Mouse (Mus musculus) hindbrain, embryonic 12.5 days (tissue): ENCODE data around the gene Dok4. TPM values are rescaled to one million over a fixed set of nuclear protein-coding genes. Genes with fewer than 3 reads are reported as not detected.

Experiments
- ATAC-seq: fragments of 200-750 bp; cut with Nextera tagmentation; 2 replicates; pipeline ENCODE4 v1.8.0; 2017; ENCODE audit warnings: moderate TSS enrichment; ENCODE audit not compliant: low FRiP score
- H3K27ac ChIP-seq: fragments of 300-500 bp; sonication (generic); 2 replicates; pipeline ENCODE4 v1.5.1; 2016; ENCODE audit warnings: mild to moderate bottlenecking
- H3K27me3 ChIP-seq: fragments of 300-500 bp; sonication (generic); 2 replicates; pipeline ENCODE4 v1.6.1; 2016; ENCODE audit warnings: mild to moderate bottlenecking
- H3K36me3 ChIP-seq: fragments of 300-500 bp; sonication (generic); 2 replicates; pipeline ENCODE4 v1.6.1; 2016; ENCODE audit warnings: mild to moderate bottlenecking
- H3K4me1 ChIP-seq: fragments of 300-500 bp; sonication (generic); 2 replicates; pipeline ENCODE4 v1.6.1; 2016
- H3K4me2 ChIP-seq: fragments of 300-500 bp; sonication (generic); replicated peaks from 2 replicates; pipeline ENCODE4 v1.6.1; 2016; ENCODE audit warnings: mild to moderate bottlenecking
- H3K4me3 ChIP-seq: fragments of 300-500 bp; sonication (generic); 2 replicates; pipeline ENCODE4 v1.5.1; 2016; ENCODE audit warnings: mild to moderate bottlenecking
- H3K9ac ChIP-seq: fragments of 300-500 bp; sonication (generic); 2 replicates; pipeline ENCODE4 v1.6.1; 2016; ENCODE audit warnings: mild to moderate bottlenecking, moderate library complexity
- H3K9me3 ChIP-seq: fragments of 300-500 bp; sonication (generic); replicated peaks from 2 replicates; pipeline ENCODE4 v1.6.1; 2016; ENCODE audit warnings: mild to moderate bottlenecking
- WGBS: fragments of 180-500 bp; shearing (Covaris S2); methylation state at CpG from one replicate; pipeline ENCODE4 v1.1.7; 2016; 5-methylcytosine and 5-hydroxymethylcytosine counted together
- polyA plus RNA-seq: library from polyadenylated mRNA; unstranded; fragments of >200 nt; fragmentation: Nextera tagmentation; extraction: Ambion mirVana; gene quantifications from 2 replicates; pipeline ENCODE4 v1.2.1, GENCODE M21; 2016

Gene Dok4
- polyA plus RNA-seq, 1 experiment from 2014 or later = 29.9 TPM

DNA sequence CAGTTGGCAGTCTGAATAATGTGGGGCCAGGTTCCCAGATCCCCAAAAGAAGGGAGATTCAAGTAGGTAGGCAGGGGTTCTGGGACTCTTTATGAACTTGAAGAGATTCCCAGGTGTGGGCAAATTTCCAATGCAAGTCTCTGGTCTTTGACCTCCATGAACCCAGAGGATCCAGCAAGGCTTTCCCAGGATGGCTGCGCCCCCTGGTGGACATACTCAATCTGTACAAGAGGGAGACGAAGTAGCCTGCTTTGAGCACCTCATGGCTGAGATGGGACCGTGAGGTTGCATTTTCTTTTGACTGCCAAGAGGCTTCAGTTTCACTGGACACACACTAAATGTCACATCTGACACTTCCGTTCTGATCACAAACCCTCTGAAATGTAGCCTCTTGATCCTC, 32.7 kb upstream of the Dok4 start:
- 7% methylated on average over 4 of the region's 4 CpGs for WGBS
- no peak overlapping the region for H3K4me2 ChIP-seq
- ATAC-seq = no peak

DNA sequence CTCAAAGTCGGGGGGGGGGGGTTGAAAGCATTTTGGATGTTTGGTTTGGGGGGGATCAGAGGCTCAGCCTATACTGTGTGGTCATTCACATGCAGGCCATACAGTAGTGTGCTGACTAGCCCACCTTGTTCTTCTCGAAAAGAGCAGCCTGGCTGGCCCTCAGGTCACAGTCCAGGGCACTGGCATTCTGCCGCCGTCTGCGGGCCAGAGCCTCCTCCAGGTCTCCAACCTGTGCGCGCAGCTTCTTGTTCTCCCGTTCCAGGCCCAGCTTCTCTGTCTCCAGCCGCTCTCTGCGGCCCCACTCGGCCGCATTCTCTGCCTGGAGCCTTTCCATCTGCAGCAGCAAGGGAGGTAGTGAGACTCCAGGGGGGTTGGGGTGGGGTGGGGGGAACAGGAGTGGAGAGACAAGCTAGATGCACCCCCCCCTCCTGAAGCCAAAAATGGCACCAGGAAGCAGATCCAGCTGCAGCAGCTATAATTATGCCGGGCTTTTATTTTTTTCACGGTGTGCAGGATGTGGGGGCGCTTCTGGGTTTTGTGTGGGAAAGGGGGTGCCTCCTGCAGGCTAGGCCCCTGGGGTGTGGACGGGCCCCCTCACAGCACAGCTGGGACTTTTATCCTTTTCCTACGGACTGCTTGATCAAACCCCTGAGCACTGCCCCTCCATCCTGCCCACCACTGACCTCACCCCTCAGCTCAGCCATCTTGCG, 31.6 kb upstream of the Dok4 start:
- WGBS = 90% methylated on average over 18 of the region's 18 CpGs
- Histone ChIP-seq H3K4me2 (no peak overlapping the region), H3K9me3 (no peaks in the 10 kb centered on the region), H3K9ac (no peak overlapping the region), H3K4me3 (no peak overlapping the region), H3K4me1 (peaks cover 6% of the 10 kb centered on the region), H3K36me3 (0 out of 2 replicates have a peak, but pooled peaks cover 7% of the 10 kb centered on the region), H3K27ac (no peak overlapping the region), H3K27me3 (peaks cover 17% of the 10 kb centered on the region)
- no peak for ATAC-seq

More for the DNA sequence above, 32.7 kb upstream of the Dok4 start:
- H3K27ac ChIP-seq = no peak overlapping the region
- H3K36me3 ChIP-seq = 0 out of 2 replicates have a peak, but pooled peaks cover 7% of the 10 kb centered on the region
- peaks cover 13% of the 10 kb centered on the region for H3K4me1 ChIP-seq
- H3K27me3 ChIP-seq = peaks cover 28% of the 10 kb centered on the region
- H3K9ac ChIP-seq = no peak overlapping the region
- no peaks in the 10 kb centered on the region for H3K9me3 ChIP-seq
- no peak overlapping the region for H3K4me3 ChIP-seq

DNA sequence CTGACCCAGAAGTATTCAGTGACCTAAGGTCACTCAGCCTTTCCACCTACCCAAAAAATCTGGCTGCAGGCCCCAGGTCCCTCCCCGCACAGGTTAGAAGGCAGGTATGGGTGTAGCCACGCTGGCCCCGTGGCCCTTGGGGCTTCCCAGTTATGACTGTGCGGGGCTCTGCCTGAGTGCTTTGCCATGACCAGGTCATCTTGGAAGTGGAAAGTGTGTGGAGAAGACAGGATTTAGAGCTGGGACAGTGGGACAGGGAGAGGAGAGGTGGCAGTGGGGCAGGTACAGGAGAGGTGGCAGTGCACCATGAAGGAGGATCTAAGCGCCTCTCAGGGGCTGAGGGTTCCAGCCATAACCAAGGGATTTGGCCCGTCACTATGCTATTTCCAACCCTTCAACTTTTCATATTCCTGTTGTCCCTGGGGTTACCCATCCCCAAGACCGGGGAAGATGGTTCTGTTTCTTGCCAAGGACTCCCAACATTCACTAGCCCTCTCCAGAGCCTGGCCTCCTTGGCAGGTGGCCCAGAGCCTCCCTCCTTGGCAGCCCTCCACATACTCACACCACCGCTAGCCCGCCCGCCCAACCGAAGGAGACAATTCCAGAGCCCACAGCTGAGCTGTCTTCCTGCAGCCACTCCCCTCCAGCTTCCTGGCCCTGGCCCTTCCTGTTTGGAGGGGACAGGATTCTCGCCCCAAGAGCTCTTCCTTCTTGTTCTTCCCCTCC, 28.5 kb upstream of the Dok4 start:
- 84% methylated on average over 12 of the region's 12 CpGs for WGBS
- H3K4me3 ChIP-seq = no peak overlapping the region
- H3K4me1 ChIP-seq = peaks cover 11% of the 10 kb centered on the region
- no peaks in the 10 kb centered on the region for H3K27me3 ChIP-seq
- H3K9ac ChIP-seq = no peak overlapping the region
- no peak overlapping the region for H3K27ac ChIP-seq
- 0 out of 2 replicates have a peak, but pooled peaks cover 7% of the 10 kb centered on the region for H3K36me3 ChIP-seq
- H3K4me2 ChIP-seq = no peak overlapping the region
- no peaks in the 10 kb centered on the region for H3K9me3 ChIP-seq
- ATAC-seq = no peak

DNA sequence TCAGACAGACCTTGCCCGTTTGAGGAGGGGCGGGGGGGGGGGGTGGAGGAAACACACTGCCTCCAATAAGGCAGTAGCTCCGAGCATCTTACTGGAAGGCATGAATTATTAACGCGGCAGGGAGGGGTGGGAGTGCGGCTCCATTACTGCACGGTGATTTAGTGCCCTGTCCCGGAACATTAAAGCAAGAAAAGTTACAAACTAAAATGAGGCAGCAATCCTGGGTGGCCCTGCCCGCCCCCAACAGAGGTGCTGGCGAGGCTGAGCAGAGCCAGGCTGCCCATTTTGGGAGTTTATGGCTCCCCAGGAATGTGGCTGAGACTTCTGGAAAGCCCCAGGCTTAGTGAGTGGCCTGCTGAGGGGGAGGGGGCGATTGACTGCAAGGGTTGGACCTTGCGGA, 27.6 kb upstream of the Dok4 start:
- H3K9me3 ChIP-seq = no peaks in the 10 kb centered on the region
- H3K4me3 ChIP-seq = no peak overlapping the region
- no peak overlapping the region for H3K27ac ChIP-seq
- WGBS = 61% methylated on average over 12 of the region's 12 CpGs
- no peak overlapping the region for H3K9ac ChIP-seq
- peaks cover 15% of the 10 kb centered on the region for H3K4me1 ChIP-seq
- no peaks in the 10 kb centered on the region for H3K27me3 ChIP-seq
- H3K36me3 ChIP-seq = 0 out of 2 replicates have a peak, but pooled peaks cover 7% of the 10 kb centered on the region
- ATAC-seq = peak; percentile 17; the same call in 1 of the 2 replicates
- H3K4me2 ChIP-seq = no peak overlapping the region

DNA sequence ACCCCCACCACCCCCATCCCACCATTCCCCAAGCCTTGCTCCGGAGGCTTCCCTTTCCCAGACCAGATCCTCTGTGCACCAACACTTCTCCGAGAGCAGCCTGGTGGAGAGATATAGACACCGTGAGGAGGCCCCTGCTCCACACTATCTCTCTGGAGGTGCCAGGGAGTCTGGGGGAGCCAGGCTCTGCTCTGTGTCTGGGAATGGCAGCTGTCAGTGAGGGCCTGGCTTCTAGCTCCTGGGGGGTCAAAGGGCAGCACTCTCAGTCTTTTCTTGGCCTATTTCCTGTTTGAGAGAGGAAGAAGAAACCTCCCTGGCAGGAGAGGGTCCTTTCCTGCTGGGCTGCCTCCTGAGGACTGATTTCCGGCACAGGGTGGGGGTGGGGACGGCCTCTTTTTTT, 24.9 kb upstream of the Dok4 start:
- Histone ChIP-seq H3K36me3 (0 out of 2 replicates have a peak, but pooled peaks cover 2% of the 10 kb centered on the region), H3K4me3 (no peak overlapping the region), H3K27ac (no peak overlapping the region), H3K27me3 (no peaks in the 10 kb centered on the region), H3K9me3 (no peaks in the 10 kb centered on the region), H3K4me1 (peaks cover 15% of the 10 kb centered on the region), H3K4me2 (no peak overlapping the region; the same call in 1 of the 2 replicates), H3K9ac (0 out of 2 replicates have a peak overlapping the region, but pooled peaks have one; percentile 20)
- 27% methylated on average over 5 of the region's 5 CpGs for WGBS
- ATAC-seq = no peak

DNA sequence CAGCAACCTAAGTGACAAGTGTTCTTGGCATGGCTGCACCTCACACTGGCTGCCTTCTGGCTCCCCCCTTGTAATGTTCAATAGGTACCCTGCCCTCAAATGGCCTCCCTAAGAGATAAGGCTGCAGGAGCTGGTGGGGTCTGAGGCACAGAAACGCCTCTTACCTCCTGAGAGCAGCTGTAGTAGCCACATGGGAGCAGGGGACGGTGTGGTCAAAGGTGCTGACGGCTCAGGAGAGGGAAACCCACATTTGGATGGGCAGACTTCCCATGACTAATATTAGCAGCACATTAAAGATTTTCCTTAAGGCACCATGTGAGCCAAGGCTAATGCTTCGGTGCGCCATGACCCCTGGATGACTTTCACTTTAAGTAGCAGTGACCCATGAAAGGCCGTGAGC, 24.5 kb upstream of the Dok4 start:
- H3K27ac ChIP-seq = no peak overlapping the region
- no peaks in the 10 kb centered on the region for H3K27me3 ChIP-seq
- no peak for ATAC-seq
- no peak overlapping the region; the same call in 1 of the 2 replicates for H3K4me2 ChIP-seq
- no peaks in the 10 kb centered on the region for H3K36me3 ChIP-seq
- H3K4me3 ChIP-seq = no peak overlapping the region
- H3K4me1 ChIP-seq = peaks cover 15% of the 10 kb centered on the region
- H3K9ac ChIP-seq = 0 out of 2 replicates have a peak overlapping the region, but pooled peaks have one; percentile 20
- no peaks in the 10 kb centered on the region for H3K9me3 ChIP-seq
- WGBS = 15% methylated on average over 6 of the region's 6 CpGs

DNA sequence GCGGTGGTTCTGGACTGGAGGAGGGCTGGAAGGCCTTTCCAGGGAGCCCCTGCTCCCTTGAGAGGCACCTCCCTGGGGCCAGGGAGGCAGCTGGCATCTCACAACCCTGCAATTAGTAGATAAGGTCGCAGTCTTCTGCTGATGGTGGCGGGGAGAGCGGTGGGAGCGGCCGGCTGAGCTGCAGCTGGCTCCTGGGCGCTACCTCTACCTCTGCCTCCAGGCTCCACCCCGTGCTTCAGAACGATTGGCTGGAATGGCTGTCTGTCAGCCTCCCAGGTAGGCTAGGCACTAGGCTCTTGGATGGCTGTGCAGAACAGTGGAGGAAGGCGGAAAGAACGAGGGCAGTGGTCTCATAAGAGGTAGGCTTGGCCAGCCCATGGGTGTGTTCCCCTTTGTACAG, 23.1 kb upstream of the Dok4 start:
- H3K9ac ChIP-seq = no peak overlapping the region

DNA sequence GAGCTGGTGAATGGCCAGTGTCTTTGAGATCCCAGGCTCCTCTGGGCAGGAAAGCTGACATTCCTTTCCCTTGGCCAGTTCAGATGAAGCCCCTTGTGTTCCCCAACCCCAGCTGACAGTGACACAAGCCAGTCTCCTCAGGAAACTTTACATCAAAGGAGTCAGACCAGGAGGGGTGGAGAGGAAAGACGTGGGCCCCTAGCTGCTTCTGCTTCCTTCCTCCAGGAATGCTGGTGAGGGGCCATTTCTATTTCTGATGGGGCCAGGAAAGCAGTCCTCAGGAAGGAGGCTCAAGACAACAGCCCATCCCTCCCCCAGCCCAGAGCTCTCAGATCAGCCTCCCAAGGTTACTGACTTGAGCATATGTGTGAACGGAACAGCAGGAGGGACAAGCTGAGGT, 16.8 kb upstream of the Dok4 start:
- H3K4me2 ChIP-seq = no peak overlapping the region
- no peaks in the 10 kb centered on the region for H3K4me1 ChIP-seq
- H3K36me3 ChIP-seq = no peaks in the 10 kb centered on the region
- H3K9me3 ChIP-seq = no peaks in the 10 kb centered on the region
- ATAC-seq = no peak
- WGBS = 37% methylated on average over 2 of the region's 2 CpGs
- no peak overlapping the region for H3K9ac ChIP-seq
- H3K4me3 ChIP-seq = no peak overlapping the region
- H3K27ac ChIP-seq = no peak overlapping the region
- no peaks in the 10 kb centered on the region for H3K27me3 ChIP-seq

More for the DNA sequence above, 23.1 kb upstream of the Dok4 start:
- no peak for ATAC-seq
- no peaks in the 10 kb centered on the region for H3K27me3 ChIP-seq
- no peak overlapping the region for H3K27ac ChIP-seq
- 7% methylated on average over 11 of the region's 11 CpGs for WGBS
- peaks cover 15% of the 10 kb centered on the region for H3K4me1 ChIP-seq
- H3K4me2 ChIP-seq = peak overlapping the region; percentile 13
- no peaks in the 10 kb centered on the region for H3K9me3 ChIP-seq
- H3K4me3 ChIP-seq = no peak overlapping the region
- H3K36me3 ChIP-seq = no peaks in the 10 kb centered on the region

DNA sequence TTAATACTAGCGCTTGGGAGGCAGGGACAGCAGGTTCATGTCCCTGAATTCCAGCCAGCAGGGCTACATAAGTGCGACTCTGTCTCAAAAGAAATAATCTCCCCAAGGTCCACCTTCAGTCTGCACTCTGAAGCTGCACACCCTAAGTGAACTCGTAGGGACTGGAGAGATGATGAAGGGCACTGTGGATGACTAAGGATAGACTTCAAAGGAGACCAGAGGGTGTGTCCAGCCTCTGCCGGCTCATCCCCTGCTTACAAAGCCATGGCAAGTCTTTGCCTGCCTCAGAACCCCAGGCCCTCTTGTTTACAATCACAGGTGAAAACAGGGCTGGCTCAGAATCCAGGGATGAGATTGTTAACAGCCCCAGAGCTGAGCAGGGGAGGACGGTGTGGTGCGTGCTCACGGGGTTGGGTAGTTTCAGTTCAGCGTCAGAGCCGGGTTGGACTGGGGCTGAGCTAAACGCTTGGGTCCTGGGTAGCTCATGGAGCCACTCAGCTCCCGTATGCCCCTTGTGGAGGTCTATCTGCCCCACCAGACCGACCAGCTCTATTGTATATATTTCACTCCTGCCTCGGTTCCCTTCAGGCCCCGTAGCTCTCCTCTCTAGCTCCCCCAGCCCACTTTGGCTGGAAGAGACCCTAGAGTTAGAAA, 12.4 kb upstream of the Dok4 start:
- Histone ChIP-seq H3K4me1 (no peaks in the 10 kb centered on the region), H3K27me3 (no peaks in the 10 kb centered on the region), H3K27ac (no peak overlapping the region), H3K4me2 (no peak overlapping the region), H3K9me3 (no peaks in the 10 kb centered on the region), H3K36me3 (no peaks in the 10 kb centered on the region), H3K4me3 (no peak overlapping the region), H3K9ac (no peak overlapping the region)
- no peak for ATAC-seq
- WGBS = 37% methylated on average over 14 of the region's 14 CpGs

DNA sequence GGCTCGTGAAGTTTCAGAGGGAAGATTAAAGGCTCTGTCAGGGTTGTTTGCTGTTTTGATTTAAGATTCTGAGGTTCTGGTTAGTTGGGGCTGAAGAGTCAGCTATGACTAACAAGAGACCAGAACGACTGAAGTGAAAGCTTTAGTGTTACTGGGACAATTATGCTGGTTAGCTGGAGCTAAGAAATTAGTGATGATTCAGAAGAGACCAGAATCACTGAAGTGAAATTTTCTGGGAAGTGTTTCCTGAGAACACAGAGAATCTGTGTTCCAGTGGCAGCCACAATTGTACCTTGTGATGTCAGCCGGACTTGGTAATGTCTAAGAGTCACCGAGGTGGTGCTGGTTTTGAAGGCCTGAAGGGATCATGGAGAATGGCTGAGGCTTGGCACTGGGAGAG, 4.6 kb upstream of the Dok4 start:
- H3K27ac ChIP-seq = no peak overlapping the region
- H3K9ac ChIP-seq = no peak overlapping the region
- H3K27me3 ChIP-seq = no peaks in the 10 kb centered on the region; the same call in 1 of the 2 replicates
- 79% methylated on average over 4 of the region's 4 CpGs for WGBS
- ATAC-seq = no peak
- no peaks in the 10 kb centered on the region for H3K9me3 ChIP-seq
- peaks cover 7% of the 10 kb centered on the region for H3K4me1 ChIP-seq
- H3K4me3 ChIP-seq = no peak overlapping the region
- no peaks in the 10 kb centered on the region for H3K36me3 ChIP-seq
- no peak overlapping the region for H3K4me2 ChIP-seq

DNA sequence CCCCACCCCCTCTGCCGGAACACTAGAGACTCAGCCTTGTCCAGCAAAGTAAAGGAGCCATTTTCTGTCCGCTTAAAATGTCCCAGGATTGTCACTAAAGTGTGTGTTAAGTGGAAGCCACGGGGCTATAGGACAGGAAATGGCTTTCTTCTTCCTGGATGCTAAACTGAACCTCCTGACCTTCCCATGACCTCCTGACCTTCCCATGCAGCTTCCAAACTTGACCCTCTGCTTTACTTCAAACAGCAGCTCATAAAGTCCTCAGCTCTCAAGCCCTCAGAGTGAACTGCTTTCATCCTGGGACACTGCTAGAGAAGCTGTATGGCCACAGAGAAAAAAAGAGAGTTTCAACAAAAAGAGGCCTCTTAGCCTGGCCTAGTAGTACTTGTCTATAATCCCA, 690 bp upstream of the Dok4 start:
- Histone ChIP-seq H3K27me3 (peaks cover 16% of the 10 kb centered on the region), H3K9ac (no peak overlapping the region), H3K4me2 (0 out of 2 replicates have a peak overlapping the region, but pooled peaks have one; percentile 98), H3K27ac (no peak overlapping the region), H3K4me3 (no peak overlapping the region), H3K9me3 (no peaks in the 10 kb centered on the region), H3K4me1 (peaks cover 29% of the 10 kb centered on the region), H3K36me3 (no peaks in the 10 kb centered on the region)
- no peak for ATAC-seq
- 59% methylated on average over 3 of the region's 3 CpGs for WGBS

DNA sequence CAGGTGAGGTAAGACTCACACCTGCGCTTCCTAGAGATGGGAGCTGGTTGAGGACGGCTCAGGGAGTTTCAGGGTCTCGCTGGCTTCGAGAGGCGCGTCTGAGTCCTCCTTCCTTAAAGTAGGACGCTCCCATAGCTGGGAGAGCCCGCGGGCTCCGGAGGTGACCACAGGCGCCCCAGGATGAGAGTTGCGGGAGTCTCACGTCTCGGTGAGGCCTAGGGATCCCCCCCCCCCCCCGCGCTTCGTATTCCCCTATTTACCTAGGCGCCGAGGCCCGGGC, 319 bp downstream of the Dok4 start:
- peak overlapping the region; percentile 71 for H3K9ac ChIP-seq
- H3K27me3 ChIP-seq = peaks cover 16% of the 10 kb centered on the region
- peak overlapping the region; percentile 98 for H3K4me2 ChIP-seq
- H3K36me3 ChIP-seq = no peaks in the 10 kb centered on the region
- no peak overlapping the region for H3K27ac ChIP-seq
- under 1% methylated on average over 16 of the region's 20 CpGs for whole genome bisulfite sequencing
- H3K4me3 ChIP-seq = peak overlapping the region; percentile 59
- H3K9me3 ChIP-seq = no peaks in the 10 kb centered on the region
- H3K4me1 ChIP-seq = peaks cover 36% of the 10 kb centered on the region
- peak; percentile 5; the same call in 1 of the 2 replicates for ATAC-seq
